Mouse (Mus musculus) kidney, postnatal 0 days (tissue): ENCODE data around the gene Ttpal. TPM values are rescaled to one million over a fixed set of nuclear protein-coding genes. Genes with fewer than 3 reads are reported as not detected.

Experiments
- ATAC-seq: fragments of 200-750 bp; cut with Nextera tagmentation; replicated peaks from 2 replicates; pipeline ENCODE4 v1.8.0; 2017; ENCODE audit warnings: low read depth, moderate number of reproducible peaks, moderate TSS enrichment, moderate library complexity; ENCODE audit not compliant: low FRiP score
- DNase-seq: peaks from one replicate; pipeline ENCODE4 v3.0.0-alpha.2; 2016; ENCODE audit warnings: low spot score
- H3K27ac ChIP-seq: fragments of 300-500 bp; sonication (generic); 2 replicates; pipeline ENCODE4 v1.5.1; 2014; ENCODE audit warnings: mild to moderate bottlenecking
- H3K27me3 ChIP-seq: fragments of 300-500 bp; sonication (generic); 2 replicates; pipeline ENCODE4 v1.6.1; 2014; ENCODE audit warnings: low read length, mixed read lengths; ENCODE audit not compliant: insufficient read depth
- H3K36me3 ChIP-seq: fragments of 300-500 bp; sonication (generic); 2 replicates; pipeline ENCODE4 v1.6.1; 2014; ENCODE audit warnings: low read length, mixed read lengths; ENCODE audit not compliant: insufficient read depth
- H3K4me1 ChIP-seq: fragments of 300-500 bp; sonication (generic); replicated peaks from 2 replicates; pipeline ENCODE4 v1.6.1; 2014; ENCODE audit warnings: antibody characterized with exemption, low read length, mixed read lengths; ENCODE audit not compliant: insufficient read depth
- H3K4me2 ChIP-seq: fragments of 300-500 bp; sonication (generic); 2 replicates; pipeline ENCODE4 v1.6.1; 2014; ENCODE audit warnings: mild to moderate bottlenecking, low read length, moderate library complexity, mixed read lengths
- H3K4me3 ChIP-seq: fragments of 300-500 bp; sonication (generic); replicated peaks from 2 replicates; pipeline ENCODE4 v1.5.1; 2014; ENCODE audit warnings: low read depth, low read length
- H3K9ac ChIP-seq: fragments of 300-500 bp; sonication (generic); 2 replicates; pipeline ENCODE4 v1.6.1; 2014; ENCODE audit warnings: low read depth, low read length
- H3K9me3 ChIP-seq: fragments of 300-500 bp; sonication (generic); replicated peaks from 2 replicates; pipeline ENCODE4 v1.6.1; 2016; ENCODE audit warnings: low read length, inconsistent platforms, mixed read lengths
- CTCF ChIP-seq: IDR thresholded peaks from 2 replicates; pipeline ENCODE4 v1.5.1; 2016; ENCODE audit warnings: antibody characterized with exemption, low read depth, mild to moderate bottlenecking, moderate library complexity
- WGBS: fragments of 180-500 bp; shearing (Covaris S2); extraction: QIAGEN DNeasy Blood & Tissue Kit; methylation state at CpG from one replicate; pipeline ENCODE4 v1.1.7; 2014; 5-methylcytosine and 5-hydroxymethylcytosine counted together
- polyA plus RNA-seq: library from polyadenylated mRNA; unstranded; fragments of >200 nt; fragmentation: Nextera tagmentation; extraction: Ambion mirVana; gene quantifications from 2 replicates; pipeline ENCODE4 v1.2.1, GENCODE M21; 2015

Ttpal gene
- polyA plus RNA-seq, 1 experiment from 2014 or later: 18.1 TPM

- 79% methylated on average over 2 of the region's 2 CpGs for WGBS
- no peak for TF ChIP-seq CTCF
- Histone ChIP-seq H3K4me2 (no peak overlapping the region), H3K4me1 (no peaks in the 10 kb centered on the region), H3K4me3 (no peak overlapping the region), H3K27me3 (no peaks in the 10 kb centered on the region), H3K36me3 (no peaks in the 10 kb centered on the region), H3K9me3 (no peaks in the 10 kb centered on the region), H3K9ac (no peak overlapping the region), H3K27ac (no peak overlapping the region)
- ATAC-seq: no peak
- DNase-seq: no peak
These were observed 24.1 kb upstream of the Ttpal start for GRCm38 (mm10) chr2:163577986-163578385.

GRCm38 (mm10) chr2:163580069-163580945 lies 21.8 kb upstream of the Ttpal start:
- no peak for TF ChIP-seq CTCF
- Histone ChIP-seq H3K4me2 (no peak overlapping the region), H3K27ac (no peak overlapping the region), H3K36me3 (no peaks in the 10 kb centered on the region), H3K9ac (no peak overlapping the region), H3K4me3 (no peak overlapping the region), H3K4me1 (no peaks in the 10 kb centered on the region), H3K27me3 (no peaks in the 10 kb centered on the region), H3K9me3 (no peaks in the 10 kb centered on the region)
- DNase-seq (no peak), ATAC-seq (no peak)
- 68% methylated on average over 13 of the region's 13 CpGs for WGBS

DNA sequence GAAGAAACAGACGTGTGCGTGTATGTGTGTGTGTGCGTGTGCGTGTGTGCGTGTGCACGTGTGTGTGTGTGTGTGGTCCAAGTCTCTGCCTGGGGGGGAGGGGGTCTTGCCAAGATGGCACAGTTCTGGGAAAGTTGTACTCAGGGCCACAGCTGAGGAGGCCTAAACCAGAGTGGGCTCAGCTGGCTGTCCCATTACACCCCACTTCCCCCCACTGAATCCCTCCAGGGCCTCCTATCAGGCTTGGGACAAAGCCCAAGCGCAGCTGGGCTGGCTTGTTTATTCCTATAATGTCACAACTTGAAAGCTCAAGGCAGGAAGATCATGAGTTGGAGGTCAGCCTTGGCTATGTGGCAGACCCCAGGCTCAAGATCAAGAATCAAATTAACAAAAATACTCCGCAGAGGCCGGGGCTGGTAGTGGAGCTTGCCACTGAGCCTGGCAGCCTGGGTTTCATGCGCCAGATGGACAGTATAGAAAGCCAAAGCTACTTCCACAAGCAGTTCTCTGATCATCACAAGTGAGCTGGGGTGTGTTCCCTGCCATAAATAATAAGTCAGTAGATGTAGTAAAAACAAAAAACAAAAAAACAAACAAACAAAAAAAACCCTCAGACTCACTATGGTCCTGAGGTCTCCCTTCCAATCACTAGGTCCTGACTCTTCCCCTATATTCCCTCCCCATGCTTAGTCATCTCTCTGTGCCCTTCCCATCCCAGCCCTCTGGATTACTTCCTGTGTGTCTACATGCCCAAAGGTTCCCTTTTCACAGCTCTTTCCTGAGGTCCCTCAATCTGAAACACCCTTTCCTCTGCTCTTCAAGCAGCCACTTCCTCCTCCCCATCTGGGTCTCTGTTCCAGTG lies 18.7 kb upstream of the Ttpal start:
- Histone ChIP-seq H3K9ac (no peak overlapping the region), H3K4me1 (no peaks in the 10 kb centered on the region), H3K27me3 (no peaks in the 10 kb centered on the region), H3K27ac (no peak overlapping the region), H3K4me2 (no peak overlapping the region), H3K36me3 (no peaks in the 10 kb centered on the region), H3K4me3 (no peak overlapping the region), H3K9me3 (no peaks in the 10 kb centered on the region)
- TF ChIP-seq CTCF: no peak
- ATAC-seq (no peak), DNase-seq (no peak)
- 92% methylated on average over 10 of the region's 10 CpGs for WGBS

GRCm38 (mm10) chr2:163584088-163584426 lies 18.1 kb upstream of the Ttpal start:
- Histone ChIP-seq H3K36me3 (no peaks in the 10 kb centered on the region), H3K27me3 (no peaks in the 10 kb centered on the region), H3K9me3 (no peaks in the 10 kb centered on the region), H3K4me1 (no peaks in the 10 kb centered on the region), H3K9ac (no peak overlapping the region), H3K4me2 (no peak overlapping the region), H3K27ac (no peak overlapping the region), H3K4me3 (no peak overlapping the region)
- WGBS: 81% methylated on average over 10 of the region's 10 CpGs
- DNase-seq: no peak
- no peak for TF ChIP-seq CTCF
- no peak for ATAC-seq

GRCm38 (mm10) chr2:163586384-163587261 lies 15.5 kb upstream of the Ttpal start:
- 51% methylated on average over 19 of the region's 19 CpGs for WGBS
- Histone ChIP-seq H3K27me3 (no peaks in the 10 kb centered on the region), H3K36me3 (no peaks in the 10 kb centered on the region), H3K4me3 (no peak overlapping the region), H3K9me3 (no peaks in the 10 kb centered on the region), H3K27ac (no peak overlapping the region), H3K4me1 (no peaks in the 10 kb centered on the region), H3K4me2 (no peak overlapping the region), H3K9ac (no peak overlapping the region)
- DNase-seq (peak; percentile 18), ATAC-seq (no peak)
- TF ChIP-seq CTCF: peak; percentile 75

- no peak overlapping the region for H3K27ac ChIP-seq
- H3K4me3 ChIP-seq: no peak overlapping the region
- no peak for TF ChIP-seq CTCF
- H3K36me3 ChIP-seq: no peaks in the 10 kb centered on the region
- H3K27me3 ChIP-seq: no peaks in the 10 kb centered on the region
- WGBS: 73% methylated on average over 5 of the region's 5 CpGs
- no peak for DNase-seq
- no peak for ATAC-seq
- no peaks in the 10 kb centered on the region for H3K9me3 ChIP-seq
- H3K4me2 ChIP-seq: no peak overlapping the region
- no peaks in the 10 kb centered on the region for H3K4me1 ChIP-seq
- H3K9ac ChIP-seq: no peak overlapping the region
These were observed 14.6 kb upstream of the Ttpal start for GRCm38 (mm10) chr2:163587506-163587905.
